Mouse (Mus musculus): ENCODE measurements around the gene Pex7. TPM values are rescaled to one million over a fixed set of nuclear protein-coding genes. Genes with fewer than 3 reads are reported as not detected.

Pex7 gene
- polyA plus RNA-seq, 1 experiment: 35.4 TPM

GRCm38 (mm10) chr10:19913806-19914205 lies 6.3 kb upstream of the Pex7 start:
- TF ChIP-seq POLR2A (IDR thresholded peaks at IDR 0.05; ENCODE audit: extremely low read depth, insufficient read depth, low read length): no peak
- H3K27ac ChIP-seq (ENCODE audit: insufficient read depth, low read length): no peak overlapping the region
- H3K4me1 ChIP-seq (ENCODE audit: control insufficient read depth, insufficient read depth, low read length): no peaks in the 10 kb centered on the region
- H3K4me3 ChIP-seq (ENCODE audit: insufficient read depth, low read length): no peak overlapping the region

GRCm38 (mm10) chr10:19911583-19911982 lies 4.1 kb upstream of the Pex7 start:
- Histone ChIP-seq H3K4me1 (ENCODE audit: control insufficient read depth, insufficient read depth, low read length) (no peaks in the 10 kb centered on the region), H3K27ac (ENCODE audit: insufficient read depth, low read length) (no peak overlapping the region), H3K4me3 (ENCODE audit: insufficient read depth, low read length) (no peak overlapping the region)
- TF ChIP-seq CTCF (IDR thresholded peaks at IDR 0.05; ENCODE audit: extremely low read depth, insufficient read depth, low read length): peak; percentile 36
- TF ChIP-seq POLR2A (IDR thresholded peaks at IDR 0.05; ENCODE audit: extremely low read depth, insufficient read depth, low read length): no peak

GRCm38 (mm10) chr10:19910516-19910915 lies 3.0 kb upstream of the Pex7 start:
- no peak for TF ChIP-seq POLR2A (IDR thresholded peaks at IDR 0.05; ENCODE audit: extremely low read depth, insufficient read depth, low read length)
- no peak for TF ChIP-seq CTCF (IDR thresholded peaks at IDR 0.05; ENCODE audit: extremely low read depth, insufficient read depth, low read length)
- H3K27ac ChIP-seq (ENCODE audit: insufficient read depth, low read length): no peak overlapping the region
- no peak overlapping the region for H3K4me3 ChIP-seq (ENCODE audit: insufficient read depth, low read length)
- H3K4me1 ChIP-seq (ENCODE audit: control insufficient read depth, insufficient read depth, low read length): 0 out of 2 replicates have a peak, but pooled peaks cover under 1% of the 10 kb centered on the region

- no peak for TF ChIP-seq CTCF (IDR thresholded peaks at IDR 0.05; ENCODE audit: extremely low read depth, insufficient read depth, low read length)
- no peak for TF ChIP-seq POLR2A (IDR thresholded peaks at IDR 0.05; ENCODE audit: extremely low read depth, insufficient read depth, low read length)
- Histone ChIP-seq H3K27ac (ENCODE audit: insufficient read depth, low read length) (no peak overlapping the region), H3K4me3 (ENCODE audit: insufficient read depth, low read length) (no peak overlapping the region)
Observed at GRCm38 (mm10) chr10:19908076-19908475, 587 bp upstream of the Pex7 start.

GRCm38 (mm10) chr10:19904077-19904820 lies 3.2 kb downstream of the Pex7 start:
- no peak overlapping the region for H3K27ac ChIP-seq (ENCODE audit: insufficient read depth, low read length)
- no peak overlapping the region for H3K4me3 ChIP-seq (ENCODE audit: insufficient read depth, low read length)
- TF ChIP-seq POLR2A (IDR thresholded peaks at IDR 0.05; ENCODE audit: extremely low read depth, insufficient read depth, low read length) (peak; percentile 29; the same call in 1 of the 2 replicates), CTCF (IDR thresholded peaks at IDR 0.05; ENCODE audit: extremely low read depth, insufficient read depth, low read length) (no peak)
- peaks cover 5% of the 10 kb centered on the region for H3K4me1 ChIP-seq (ENCODE audit: control insufficient read depth, insufficient read depth, low read length)

More at GRCm38 (mm10) chr10:19908076-19908475, 587 bp upstream of the Pex7 start:
- H3K4me1 ChIP-seq (ENCODE audit: control insufficient read depth, insufficient read depth, low read length): peaks cover 5% of the 10 kb centered on the region

- Histone ChIP-seq H3K4me1 (ENCODE audit: control insufficient read depth, insufficient read depth, low read length) (peaks cover 5% of the 10 kb centered on the region), H3K4me3 (ENCODE audit: insufficient read depth, low read length) (no peak overlapping the region), H3K27ac (ENCODE audit: insufficient read depth, low read length) (no peak overlapping the region)
- no peak for TF ChIP-seq CTCF (IDR thresholded peaks at IDR 0.05; ENCODE audit: extremely low read depth, insufficient read depth, low read length)
Observed at GRCm38 (mm10) chr10:19901992-19902391, 5.5 kb downstream of the Pex7 start.

- Histone ChIP-seq H3K4me1 (ENCODE audit: control insufficient read depth, insufficient read depth, low read length) (peaks cover 4% of the 10 kb centered on the region), H3K4me3 (ENCODE audit: insufficient read depth, low read length) (no peak overlapping the region), H3K27ac (ENCODE audit: insufficient read depth, low read length) (no peak overlapping the region)
- TF ChIP-seq POLR2A (IDR thresholded peaks at IDR 0.05; ENCODE audit: extremely low read depth, insufficient read depth, low read length) (no peak), CTCF (IDR thresholded peaks at IDR 0.05; ENCODE audit: extremely low read depth, insufficient read depth, low read length) (no peak)
Observed at GRCm38 (mm10) chr10:19900191-19900590, 7.3 kb downstream of the Pex7 start.

- peak; percentile 67 for TF ChIP-seq CTCF (IDR thresholded peaks at IDR 0.05; ENCODE audit: extremely low read depth, insufficient read depth, low read length)
- TF ChIP-seq POLR2A (IDR thresholded peaks at IDR 0.05; ENCODE audit: extremely low read depth, insufficient read depth, low read length): no peak
- no peaks in the 10 kb centered on the region; the same call in 1 of the 2 replicates for H3K4me1 ChIP-seq (ENCODE audit: control insufficient read depth, insufficient read depth, low read length)
- no peak overlapping the region for H3K4me3 ChIP-seq (ENCODE audit: insufficient read depth, low read length)
- no peak overlapping the region for H3K27ac ChIP-seq (ENCODE audit: insufficient read depth, low read length)
Observed at GRCm38 (mm10) chr10:19893976-19894375, 13.5 kb downstream of the Pex7 start.

GRCm38 (mm10) chr10:19893146-19893545 lies 14.3 kb downstream of the Pex7 start:
- TF ChIP-seq POLR2A (IDR thresholded peaks at IDR 0.05; ENCODE audit: extremely low read depth, insufficient read depth, low read length) (no peak), CTCF (IDR thresholded peaks at IDR 0.05; ENCODE audit: extremely low read depth, insufficient read depth, low read length) (no peak)
- no peak overlapping the region for H3K27ac ChIP-seq (ENCODE audit: insufficient read depth, low read length)
- no peak overlapping the region for H3K4me3 ChIP-seq (ENCODE audit: insufficient read depth, low read length)
- H3K4me1 ChIP-seq (ENCODE audit: control insufficient read depth, insufficient read depth, low read length): no peaks in the 10 kb centered on the region; the same call in 1 of the 2 replicates

- H3K4me3 ChIP-seq (ENCODE audit: insufficient read depth, low read length): no peak overlapping the region
- H3K4me1 ChIP-seq (ENCODE audit: control insufficient read depth, insufficient read depth, low read length): no peaks in the 10 kb centered on the region; the same call in 1 of the 2 replicates
- no peak overlapping the region for H3K27ac ChIP-seq (ENCODE audit: insufficient read depth, low read length)
- TF ChIP-seq CTCF (IDR thresholded peaks at IDR 0.05; ENCODE audit: extremely low read depth, insufficient read depth, low read length) (no peak), POLR2A (IDR thresholded peaks at IDR 0.05; ENCODE audit: extremely low read depth, insufficient read depth, low read length) (no peak)
Observed at GRCm38 (mm10) chr10:19891686-19892085, 15.8 kb downstream of the Pex7 start.

All from cortical plate, adult 2 months (tissue).